ENCODE assay signal across 8 mouse cellular contexts in genomic region chr15:90249694-90250093, GRCm38 (mm10). TPM values are rescaled to one million over a fixed set of nuclear protein-coding genes. Genes with fewer than 3 reads are reported as not detected.
DNase-seq lines count a peak whose midpoint lies in the region; ATAC-seq lines count a peak whose summit lies in the region.

No protein-coding gene starts in this region.

- no peaks in the 10 kb centered on the region for H3K27me3 ChIP-seq in forebrain, embryonic 11.5 days (ENCODE audit: control insufficient read depth, insufficient read depth, low read length)
- H3K27me3 ChIP-seq in forebrain, embryonic 16.5 days (replicated peaks; ENCODE audit: control insufficient read depth, insufficient read depth, low read length) = no peaks in the 10 kb centered on the region
- H3K27me3 ChIP-seq in stomach, embryonic 14.5 days (ENCODE audit: control insufficient read depth, insufficient read depth, low read length) = no peaks in the 10 kb centered on the region

- no peaks in the 10 kb centered on the region for H3K9me3 ChIP-seq in forebrain, embryonic 11.5 days (ENCODE audit: control insufficient read depth, low read length)
- H3K9me3 ChIP-seq in forebrain, embryonic 16.5 days (ENCODE audit: control insufficient read depth, low read length) = no peaks in the 10 kb centered on the region
- H3K9me3 ChIP-seq in stomach, embryonic 14.5 days (ENCODE audit: control insufficient read depth, low read depth, low read length) = no peaks in the 10 kb centered on the region

- no peaks in the 10 kb centered on the region for H3K4me1 ChIP-seq in forebrain, embryonic 11.5 days (replicated peaks; ENCODE audit: control insufficient read depth, insufficient read depth, low read length)
- no peaks in the 10 kb centered on the region for H3K4me1 ChIP-seq in forebrain, embryonic 16.5 days (replicated peaks; ENCODE audit: control insufficient read depth, insufficient read depth, low read length)
- H3K4me1 ChIP-seq in stomach, embryonic 14.5 days (ENCODE audit: control insufficient read depth, insufficient read depth, low read length) = no peaks in the 10 kb centered on the region

- no peak overlapping the region for H3K9ac ChIP-seq in forebrain, embryonic 11.5 days (ENCODE audit: low read length)
- H3K9ac ChIP-seq in forebrain, embryonic 16.5 days (replicated peaks; ENCODE audit: low read depth, low read length) = no peak overlapping the region
- no peak overlapping the region for H3K9ac ChIP-seq in stomach, embryonic 14.5 days (replicated peaks; ENCODE audit: low read depth, low read length)

- no peak overlapping the region for H3K27ac ChIP-seq in forebrain, embryonic 11.5 days (ENCODE audit: low read depth, low read length)
- H3K27ac ChIP-seq in forebrain, embryonic 16.5 days (ENCODE audit: low read length) = no peak overlapping the region
- no peak overlapping the region for H3K27ac ChIP-seq in stomach, embryonic 14.5 days (ENCODE audit: low read length)

- DNase-seq in forebrain, embryonic 11.5 days (ENCODE audit: low spot score) = no peak
- DNase-seq in right cerebral cortex, adult 18-20 months = peak; percentile 19
- DNase-seq in right cerebral cortex, postnatal 14 days = no peak
- peak; percentile 5 for DNase-seq in induced T-regulatory cell, adult 2 months (ENCODE audit: low read depth)
- DNase-seq in layer of hippocampus, adult 18-20 months (ENCODE audit: low spot score in 2 of 2) = no peak

- H3K4me3 ChIP-seq in forebrain, embryonic 11.5 days (ENCODE audit: low read depth, low read length) = no peak overlapping the region
- no peak overlapping the region for H3K4me3 ChIP-seq in forebrain, embryonic 16.5 days (replicated peaks; ENCODE audit: low read length)
- H3K4me3 ChIP-seq in stomach, embryonic 14.5 days (ENCODE audit: low read depth, low read length) = no peak overlapping the region

- no peaks in the 10 kb centered on the region for H3K36me3 ChIP-seq in forebrain, embryonic 11.5 days (ENCODE audit: control insufficient read depth, insufficient read depth, low read length)
- H3K36me3 ChIP-seq in forebrain, embryonic 16.5 days (ENCODE audit: control insufficient read depth, insufficient read depth) = no peaks in the 10 kb centered on the region
- H3K36me3 ChIP-seq in stomach, embryonic 14.5 days (ENCODE audit: control insufficient read depth, insufficient read depth, low read length) = no peaks in the 10 kb centered on the region

- no peak overlapping the region for H3K4me2 ChIP-seq in forebrain, embryonic 11.5 days (ENCODE audit: low read depth, low read length, severe bottlenecking)
- H3K4me2 ChIP-seq in forebrain, embryonic 16.5 days (ENCODE audit: low read length) = no peak overlapping the region
- H3K4me2 ChIP-seq in stomach, embryonic 14.5 days (replicated peaks; ENCODE audit: low read depth, low read length) = no peak overlapping the region

- 60% methylated on average over 3 of the region's 3 CpGs for WGBS in forebrain, embryonic 11.5 days
- 54% methylated on average over 3 of the region's 3 CpGs for whole genome bisulfite sequencing in forebrain, embryonic 16.5 days
- WGBS in stomach, embryonic 14.5 days = 46% methylated on average over 3 of the region's 3 CpGs

- ATAC-seq in forebrain, embryonic 11.5 days (replicated peaks; ENCODE audit: low FRiP score) = peak; percentile 60; the same call in 1 of the 2 replicates
- no peak for ATAC-seq in forebrain, embryonic 16.5 days
- peak; percentile 42; the same call in 1 of the 2 replicates for ATAC-seq in stomach, embryonic 14.5 days (ENCODE audit: insufficient number of reproducible peaks, insufficient read depth, low FRiP score, low read depth)
- no peak for ATAC-seq in monocyte, adult 5-6 weeks (replicated peaks; ENCODE audit: insufficient number of reproducible peaks, low FRiP score, low TSS enrichment, poor library complexity, severe bottlenecking)

RNA-seq across cellular contexts. Expression of gene Alg10b, which starts 25.6 kb away (rescaled TPM):
- polyA plus RNA-seq in forebrain, embryonic 11.5 days (2014; fragmentation: Nextera tagmentation; extraction: Ambion mirVana) = 48.4 and 48.8 TPM in 2 replicates
- polyA plus RNA-seq in forebrain, embryonic 16.5 days (2015; fragmentation: Nextera tagmentation; extraction: Ambion mirVana) = 48.1 and 48.5 TPM in 2 replicates
- 34.5 and 35.5 TPM in 2 replicates for polyA plus RNA-seq in stomach, embryonic 14.5 days (2014; fragmentation: Nextera tagmentation; extraction: Ambion mirVana)
- total RNA-seq in monocyte, adult 5-6 weeks (2017) = 13.3 to 26.5 TPM (median 17.4 TPM) in 3 replicates
- 10 to 100 TPM; 28.0 to 30.1 TPM for total RNA-seq in layer of hippocampus, adult 18-20 months (2021)

Comparison
In these comparisons a context has a peak if more than half of its experiments do, and no peak if none do; other contexts are left out.
1. ATAC-seq: peak in forebrain, embryonic 11.5 days (single experiment) and stomach, embryonic 14.5 days (single experiment); none in forebrain, embryonic 16.5 days (single experiment) and monocyte, adult 5-6 weeks (single experiment).
2. DNase-seq: peak in right cerebral cortex, adult 18-20 months (single experiment) and induced T-regulatory cell, adult 2 months (single experiment); none in forebrain, embryonic 11.5 days (single experiment), right cerebral cortex, postnatal 14 days (single experiment) and layer of hippocampus, adult 18-20 months (0 of 2).